Mouse (Mus musculus) heart, adult 18-20 months (tissue): ENCODE data around the gene 6030452D12Rik. TPM values are rescaled to one million over a fixed set of nuclear protein-coding genes. Genes with fewer than 3 reads are reported as not detected.

Source experiments
- total RNA-seq, 2 experiments: library from RNA; stranded (reverse); gene quantifications; 2 replicates each; pipeline ENCODE4 v1.2.3; 2021

Gene 6030452D12Rik
- total RNA-seq, 2 experiments from 2014 or later: not detected

Other genes starting within 250 kb of the 6030452D12Rik start
- 1 to 10 TPM; 2.5 to 3.9 TPM for gene Smpd3, start 162.5 kb upstream of the 6030452D12Rik start, total RNA-seq
- 1 to 10 TPM; 2.8 to 3.2 TPM for gene Zfp90, start 85.2 kb upstream of the 6030452D12Rik start, total RNA-seq
- gene Cdh3, start 10.4 kb downstream of the 6030452D12Rik start, total RNA-seq: under 1 TPM; 0.35 to 0.93 TPM
- 100 to 1,000 TPM; 123 to 131 TPM for gene Gm10073, start 72.9 kb downstream of the 6030452D12Rik start, total RNA-seq
- 1 to 10 TPM in 1 of 2 experiments, not detected in 1; 1.4 TPM for gene Cdh1, start 102.8 kb downstream of the 6030452D12Rik start, total RNA-seq
- 10 to 100 TPM in 1 of 2 experiments, 1 to 10 TPM in 1; 10.0 to 10.8 TPM for gene Tango6, start 182.5 kb downstream of the 6030452D12Rik start, total RNA-seq